Mouse (Mus musculus): Measurements from ENCODE around the gene Cdh18.
A peak's percentile ranks its signal among the peaks of the same experiment; 100 is the strongest.
"Not testable (repeated sequence)": the region's sequence is repeated elsewhere in the genome, so short reads cannot be mapped to it uniquely, and the experiment has no call there.

Gene Cdh18

GRCm38 (mm10) chr15:23174623-23175022 is 625.8 kb downstream of the Cdh18 start:
- DNase-seq (ENCODE audit: low spot score), result no peak

- no peak for DNase-seq (ENCODE audit: low spot score)
Observed at GRCm38 (mm10) chr15:23212068-23212467, 663.2 kb downstream of the Cdh18 start.

GRCm38 (mm10) chr15:23230616-23231015 is 681.8 kb downstream of the Cdh18 start:
- DNase-seq (ENCODE audit: low spot score), result no peak

GRCm38 (mm10) chr15:23257751-23258440 is 709.1 kb downstream of the Cdh18 start:
- DNase-seq (ENCODE audit: low spot score), result no peak

GRCm38 (mm10) chr15:23278421-23278820 is 729.6 kb downstream of the Cdh18 start:
- DNase-seq (ENCODE audit: low spot score), result no peak

- DNase-seq (ENCODE audit: low spot score), result no peak
Observed at GRCm38 (mm10) chr15:23305018-23305417, 756.2 kb downstream of the Cdh18 start.

GRCm38 (mm10) chr15:23316766-23317165 is 767.9 kb downstream of the Cdh18 start:
- DNase-seq (ENCODE audit: low spot score), result no peak

- DNase-seq (ENCODE audit: low spot score), result no peak
Observed at GRCm38 (mm10) chr15:23317409-23317808, 768.6 kb downstream of the Cdh18 start.

GRCm38 (mm10) chr15:23340338-23340737 is 791.5 kb downstream of the Cdh18 start:
- DNase-seq (ENCODE audit: low spot score), result not testable (repeated sequence)

- DNase-seq (ENCODE audit: low spot score), result no peak
Observed at GRCm38 (mm10) chr15:23351078-23351477, 802.3 kb downstream of the Cdh18 start.

- DNase-seq (ENCODE audit: low spot score), result no peak
Observed at GRCm38 (mm10) chr15:23366325-23366724, 817.5 kb downstream of the Cdh18 start.

- DNase-seq (ENCODE audit: low spot score), result no peak
Observed at GRCm38 (mm10) chr15:23367712-23368111, 818.9 kb downstream of the Cdh18 start.

GRCm38 (mm10) chr15:23378016-23378750 is 829.4 kb downstream of the Cdh18 start:
- DNase-seq (ENCODE audit: low spot score), result no peak

- DNase-seq (ENCODE audit: low spot score), result no peak
Observed at GRCm38 (mm10) chr15:23385816-23386215, 837.0 kb downstream of the Cdh18 start.

GRCm38 (mm10) chr15:23396646-23397045 is 847.8 kb downstream of the Cdh18 start:
- DNase-seq (ENCODE audit: low spot score), result no peak

- DNase-seq (ENCODE audit: low spot score), result no peak
Observed at GRCm38 (mm10) chr15:23403792-23404191, 855.0 kb downstream of the Cdh18 start.

- peak; percentile 51 for DNase-seq (ENCODE audit: low spot score)
Observed at GRCm38 (mm10) chr15:23408256-23408655, 859.4 kb downstream of the Cdh18 start.

- no peak for DNase-seq (ENCODE audit: low spot score)
Observed at GRCm38 (mm10) chr15:23416450-23417080, 867.7 kb downstream of the Cdh18 start.

GRCm38 (mm10) chr15:23418158-23418557 is 869.3 kb downstream of the Cdh18 start:
- no peak for DNase-seq (ENCODE audit: low spot score)

GRCm38 (mm10) chr15:23420010-23420409 is 871.2 kb downstream of the Cdh18 start:
- DNase-seq (ENCODE audit: low spot score), result no peak

- no peak for DNase-seq (ENCODE audit: low spot score)
Observed at GRCm38 (mm10) chr15:23430021-23430420, 881.2 kb downstream of the Cdh18 start.

GRCm38 (mm10) chr15:23448542-23448941 is 899.7 kb downstream of the Cdh18 start:
- no peak for DNase-seq (ENCODE audit: low spot score)

GRCm38 (mm10) chr15:23452098-23452625 is 903.3 kb downstream of the Cdh18 start:
- DNase-seq (ENCODE audit: low spot score), result peak; percentile 12
